Mouse (Mus musculus) MEL (cell line): ENCODE measurements at regions not wholly inside any gene's neighbourhood (a gene's known extent, or its start where the extent isn't known, plus 50 kb on each side); places are given as distances from the start of the nearest gene placed in this dataset.

Experiments used
- DNase-seq: peaks from one replicate; pipeline ENCODE4 v3.0.0; 2011; ENCODE audit warnings: low read depth, low spot score
- H3K27ac ChIP-seq: 2 replicates; pipeline ENCODE4 v1.5.1; 2012; ENCODE audit warnings: low read depth, mild to moderate bottlenecking, control low read depth, low read length, moderate library complexity; ENCODE audit not compliant: control insufficient read depth
- H3K27me3 ChIP-seq, 2 experiments: fragments of 150-350 bp in 1 of 2; sonication (generic) in 1 of 2; 2 replicates each; pipeline ENCODE4 v1.6.1; 2012; ENCODE audit warnings: low read length in 2 of 2, mild to moderate bottlenecking in 2 of 2, improper control_type of control experiment in 1 of 2, moderate library complexity in 1 of 2; ENCODE audit not compliant: insufficient read depth in 2 of 2, control insufficient read depth in 1 of 2
- H3K36me3 ChIP-seq, 2 experiments: 2 replicates each; pipeline ENCODE4 v1.6.1; 2012 to 2014; ENCODE audit warnings: low read length in 2 of 2, improper control_type of control experiment in 1 of 2, inconsistent platforms in 1 of 2, mild to moderate bottlenecking in 1 of 2; ENCODE audit not compliant: insufficient read depth in 2 of 2, control insufficient read depth in 1 of 2
- H3K4me1 ChIP-seq, 2 experiments: fragments of 150-350 bp in 1 of 2; sonication (generic) in 1 of 2; 2 replicates each; pipeline ENCODE4 v1.6.1; 2012; ENCODE audit warnings: low read length in 2 of 2, improper control_type of control experiment in 1 of 2, mild to moderate bottlenecking in 1 of 2; ENCODE audit not compliant: insufficient read depth in 2 of 2, control insufficient read depth in 1 of 2
- H3K4me3 ChIP-seq, 2 experiments: fragments of 150-350 bp in 1 of 2; sonication (generic) in 1 of 2; 2 replicates each; pipeline ENCODE4 v1.5.1; 2012; ENCODE audit warnings: low read depth in 2 of 2, low read length in 2 of 2, mild to moderate bottlenecking in 2 of 2, moderate library complexity in 2 of 2, control low read depth in 1 of 2, improper control_type of control experiment in 1 of 2; ENCODE audit not compliant: control insufficient read depth in 1 of 2, insufficient read depth in 1 of 2
- H3K79me2 ChIP-seq: 2 replicates; pipeline ENCODE4 v1.6.1; 2012; ENCODE audit warnings: mild to moderate bottlenecking, low read length, moderate library complexity; ENCODE audit not compliant: control insufficient read depth, poor library complexity, insufficient read depth
- H3K9ac ChIP-seq: 2 replicates; pipeline ENCODE4 v1.6.1; 2012; ENCODE audit warnings: low read depth, mild to moderate bottlenecking, control low read depth, low read length, moderate library complexity; ENCODE audit not compliant: control insufficient read depth, poor library complexity, severe bottlenecking
- H3K9me3 ChIP-seq: fragments of 150-350 bp; sonication (generic); replicated peaks from 2 replicates; pipeline ENCODE4 v1.6.1; 2012; ENCODE audit warnings: mild to moderate bottlenecking, low read length, improper control_type of control experiment, moderate library complexity; ENCODE audit not compliant: insufficient read depth
- CTCF ChIP-seq, 3 experiments: IDR thresholded peaks in 2 of 3; conservative IDR thresholded peaks in 1 of 3; 2 replicates each; pipeline ENCODE4 v1.5.1; 2011 to 2012; ENCODE audit warnings: low read length in 3 of 3, low read depth in 2 of 3, mild to moderate bottlenecking in 2 of 3, improper control_type of control experiment in 1 of 3, inconsistent platforms in 1 of 3, mixed read lengths in 1 of 3, moderate library complexity in 1 of 3; ENCODE audit not compliant: control insufficient read depth in 1 of 3, insufficient read depth in 1 of 3, poor library complexity in 1 of 3, severe bottlenecking in 1 of 3
- E2F4 ChIP-seq: IDR thresholded peaks from 2 replicates; pipeline ENCODE4 v1.6.1; 2011; ENCODE audit warnings: low read depth, low read length, improper control_type of control experiment, borderline replicate concordance
- ELF1 ChIP-seq: IDR thresholded peaks from 2 replicates; pipeline ENCODE4 v1.6.1; 2014; ENCODE audit warnings: low read depth, mild to moderate bottlenecking, inconsistent platforms, low read length, improper control_type of control experiment, moderate library complexity
- EP300 ChIP-seq, 2 experiments: IDR thresholded peaks; 2 replicates each; pipeline ENCODE4 v1.6.1; 2011; ENCODE audit warnings: improper control_type of control experiment in 2 of 2, low read length in 2 of 2, low read depth in 1 of 2, mild to moderate bottlenecking in 1 of 2
- ETS1 ChIP-seq: IDR thresholded peaks from 2 replicates; pipeline ENCODE4 v1.6.1; 2012; ENCODE audit warnings: low read depth, mild to moderate bottlenecking, inconsistent platforms, low read length, improper control_type of control experiment, moderate library complexity
- GABPA ChIP-seq: IDR thresholded peaks from 2 replicates; pipeline ENCODE4 v1.6.1; 2012; ENCODE audit warnings: low read depth, mild to moderate bottlenecking, inconsistent platforms, low read length, improper control_type of control experiment, moderate library complexity
- GATA1 ChIP-seq: IDR thresholded peaks from 2 replicates; pipeline ENCODE4 v1.6.1; 2011; ENCODE audit warnings: low read depth, low read length, improper control_type of control experiment
- KAT2A ChIP-seq: conservative IDR thresholded peaks from 2 replicates; pipeline ENCODE4 v1.6.1; 2012; ENCODE audit warnings: low read depth, low read length, improper control_type of control experiment, inconsistent platforms
- MAFK ChIP-seq: IDR thresholded peaks from 2 replicates; pipeline ENCODE4 v1.6.1; 2011; ENCODE audit warnings: low read depth, mild to moderate bottlenecking, low read length, improper control_type of control experiment, borderline replicate concordance
- MAZ ChIP-seq: IDR thresholded peaks from 2 replicates; pipeline ENCODE4 v1.6.1; 2012; ENCODE audit warnings: low read depth, mild to moderate bottlenecking, inconsistent platforms, low read length, improper control_type of control experiment
- MXI1 ChIP-seq: IDR thresholded peaks from 2 replicates; pipeline ENCODE4 v1.6.1; 2011; ENCODE audit warnings: mild to moderate bottlenecking, low read depth, low read length, improper control_type of control experiment
- NELFE ChIP-seq: IDR thresholded peaks from 2 replicates; pipeline ENCODE4 v1.6.1; 2011; ENCODE audit warnings: low read depth, low read length, improper control_type of control experiment
- POLR2A ChIP-seq, 2 experiments: IDR thresholded peaks; 2 replicates each; pipeline ENCODE4 v1.6.1; 2011 to 2012; ENCODE audit warnings: low read length in 2 of 2, mild to moderate bottlenecking in 2 of 2, control low read depth in 1 of 2, improper control_type of control experiment in 1 of 2, low read depth in 1 of 2, moderate library complexity in 1 of 2; ENCODE audit not compliant: control insufficient read depth in 1 of 2, insufficient read depth in 1 of 2, poor library complexity in 1 of 2
- POLR2AphosphoS2 ChIP-seq: IDR thresholded peaks from 2 replicates; pipeline ENCODE4 v1.6.1; 2011; ENCODE audit warnings: low read length, improper control_type of control experiment
- POLR2AphosphoS5 ChIP-seq: IDR thresholded peaks from 2 replicates; pipeline ENCODE4 v1.6.1; 2012; ENCODE audit warnings: low read depth, borderline replicate concordance, mild to moderate bottlenecking, inconsistent platforms, low read length, moderate library complexity, mixed read lengths
- RAD21 ChIP-seq: IDR thresholded peaks from 2 replicates; pipeline ENCODE4 v1.6.1; 2011; ENCODE audit warnings: mild to moderate bottlenecking, low read depth, low read length, improper control_type of control experiment
- RCOR1 ChIP-seq: IDR thresholded peaks from 2 replicates; pipeline ENCODE4 v1.6.1; 2012; ENCODE audit warnings: low read depth, mild to moderate bottlenecking, inconsistent platforms, low read length, improper control_type of control experiment
- SIN3A ChIP-seq: IDR thresholded peaks from 2 replicates; pipeline ENCODE4 v1.6.1; 2012; ENCODE audit warnings: low read length, improper control_type of control experiment, inconsistent platforms
- TAL1 ChIP-seq: IDR thresholded peaks from 2 replicates; pipeline ENCODE4 v1.6.1; 2012; ENCODE audit warnings: mild to moderate bottlenecking, inconsistent platforms, low read length, moderate library complexity, mixed read lengths
- TBP ChIP-seq: IDR thresholded peaks from 2 replicates; pipeline ENCODE4 v1.8.0; 2011; ENCODE audit warnings: low read depth, low read length, improper control_type of control experiment
- UBTF ChIP-seq: IDR thresholded peaks from 2 replicates; pipeline ENCODE4 v1.6.1; 2012; ENCODE audit warnings: low read depth, mild to moderate bottlenecking, inconsistent platforms, low read length, improper control_type of control experiment, moderate library complexity, borderline replicate concordance; ENCODE audit not compliant: insufficient read depth
- ZC3H11A ChIP-seq: IDR thresholded peaks from 2 replicates; pipeline ENCODE4 v1.6.1; 2012; ENCODE audit warnings: low read depth, mild to moderate bottlenecking, inconsistent platforms, low read length, improper control_type of control experiment
- ZMIZ1 ChIP-seq: IDR thresholded peaks from 2 replicates; pipeline ENCODE4 v1.6.1; 2012; ENCODE audit warnings: low read depth, mild to moderate bottlenecking, inconsistent platforms, low read length, improper control_type of control experiment, moderate library complexity
- ZNF384 ChIP-seq: IDR thresholded peaks from 2 replicates; pipeline ENCODE4 v1.6.1; 2012; ENCODE audit warnings: low read depth, mild to moderate bottlenecking, inconsistent platforms, low read length, improper control_type of control experiment

- H3K4me3 ChIP-seq, result no peak overlapping the region
Measured at GRCm38 (mm10) chr7:74942917-74943316, 366.1 kb downstream of the Sv2b start.

GRCm38 (mm10) chr7:74942146-74942545, 366.9 kb downstream of the Sv2b start:
- Histone ChIP-seq H3K27ac (no peak overlapping the region), H3K4me3 (no peak overlapping the region), H3K36me3 (no peaks in the 10 kb centered on the region), H3K9me3 (no peaks in the 10 kb centered on the region), H3K4me1 (no peaks in the 10 kb centered on the region), H3K9ac (no peak overlapping the region), H3K79me2 (no peaks in the 10 kb centered on the region), H3K27me3 (no peaks in the 10 kb centered on the region)
- TF ChIP-seq SIN3A, result no peak
- TF ChIP-seq GATA1, result no peak
- no peak for TF ChIP-seq MAZ
- no peak for TF ChIP-seq KAT2A
- no peak for TF ChIP-seq ZC3H11A
- TF ChIP-seq MXI1, result no peak
- no peak for TF ChIP-seq GABPA
- no peak for TF ChIP-seq E2F4
- no peak for TF ChIP-seq CTCF (IDR thresholded peaks at IDR 0.05 in 2 of 3, conservative IDR thresholded peaks at IDR 0.05 in 1 of 3; ENCODE audit: control insufficient read depth in 1 of 3, insufficient read depth in 1 of 3, low read depth in 2 of 3, low read length in 3 of 3, poor library complexity in 1 of 3, severe bottlenecking in 1 of 3)
- no peak for DNase-seq

More at GRCm38 (mm10) chr7:74942917-74943316, 366.1 kb downstream of the Sv2b start:
- no peak for DNase-seq
- TF ChIP-seq E2F4, result no peak
- no peak for TF ChIP-seq POLR2AphosphoS2
- TF ChIP-seq EP300 (IDR thresholded peaks at IDR 0.05; ENCODE audit: low read depth in 1 of 2, low read length in 2 of 2), result no peak
- no peak for TF ChIP-seq NELFE
- TF ChIP-seq ELF1, result no peak
- TF ChIP-seq TAL1, result no peak
- no peak for TF ChIP-seq RAD21
- TF ChIP-seq POLR2A (IDR thresholded peaks at IDR 0.05; ENCODE audit: control insufficient read depth in 1 of 2, insufficient read depth in 1 of 2, low read depth in 1 of 2, low read length in 2 of 2, poor library complexity in 1 of 2), result no peak
- TF ChIP-seq CTCF (IDR thresholded peaks at IDR 0.05 in 2 of 3, conservative IDR thresholded peaks at IDR 0.05 in 1 of 3; ENCODE audit: control insufficient read depth in 1 of 3, insufficient read depth in 1 of 3, low read depth in 2 of 3, low read length in 3 of 3, poor library complexity in 1 of 3, severe bottlenecking in 1 of 3), result no peak
- TF ChIP-seq POLR2AphosphoS5, result no peak
- no peak for TF ChIP-seq RCOR1
- no peak for TF ChIP-seq TBP
- no peak for TF ChIP-seq UBTF
- TF ChIP-seq GATA1, result no peak
- TF ChIP-seq ETS1, result no peak
- TF ChIP-seq ZMIZ1, result no peak
- no peak for TF ChIP-seq ZNF384
- no peak for TF ChIP-seq MAFK
- Histone ChIP-seq H3K36me3 (no peaks in the 10 kb centered on the region), H3K9ac (no peak overlapping the region), H3K4me1 (no peaks in the 10 kb centered on the region), H3K27me3 (no peaks in the 10 kb centered on the region), H3K27ac (no peak overlapping the region), H3K79me2 (no peaks in the 10 kb centered on the region), H3K9me3 (no peaks in the 10 kb centered on the region)
